ENCODE assay signal across 17 mouse cellular contexts in genomic region chr17:78283271-78283992, GRCm38 (mm10).
A peak's percentile ranks its signal among the peaks of the same experiment; 100 is the strongest.
DNase-seq lines count a peak whose midpoint lies in the region; ATAC-seq and TF ChIP-seq lines count a peak whose summit lies in the region.
"Had no signal": no experiment of that assay in that cellular context is flagged by ENCODE, and none has a peak within 500 bp of the region (broad histone marks: within the 10 kb centered on the region; RNA-seq: fewer than 3 reads in every experiment).

No protein-coding gene starts in this region.

- no peak for TF ChIP-seq POLR2A in heart, adult 2 months (IDR thresholded peaks at IDR 0.05; ENCODE audit: insufficient read depth, low read depth, low read length)

- 0 out of 2 replicates have a peak, but pooled peaks cover 6% of the 10 kb centered on the region for H3K4me1 ChIP-seq in embryonic facial prominence, embryonic 14.5 days (ENCODE audit: control insufficient read depth, insufficient read depth, low read length)
- peaks cover 34% of the 10 kb centered on the region for H3K4me1 ChIP-seq in embryonic facial prominence, embryonic 10.5 days
- peaks cover 9% of the 10 kb centered on the region for H3K4me1 ChIP-seq in heart, adult 2 months (ENCODE audit: control insufficient read depth, insufficient read depth, low read length)

- no peaks in the 10 kb centered on the region for H3K27me3 ChIP-seq in embryonic facial prominence, embryonic 14.5 days (replicated peaks; ENCODE audit: control insufficient read depth, insufficient read depth, low read length)
- H3K27me3 ChIP-seq in embryonic facial prominence, embryonic 10.5 days (replicated peaks; ENCODE audit: low read depth, poor library complexity, severe bottlenecking) = no peaks in the 10 kb centered on the region
- no peaks in the 10 kb centered on the region for H3K27me3 ChIP-seq in heart, adult 2 months (ENCODE audit: control insufficient read depth, insufficient read depth, low read length)
- H3K27me3 ChIP-seq: forebrain, embryonic 12.5 days; liver, embryonic 15.5 days; megakaryocyte, embryonic 14.5 days; stomach, embryonic 15.5 days had no signal

- intact Hi-C loops in heart, adult 2 months (cut with DNase I) = no loop called here

- no peak overlapping the region for H3K4me2 ChIP-seq in embryonic facial prominence, embryonic 14.5 days (ENCODE audit: low read depth, low read length)
- H3K4me2 ChIP-seq: forebrain, embryonic 12.5 days; heart, embryonic 12.5 days; liver, embryonic 15.5 days; stomach, embryonic 15.5 days had no signal

- H3K79me2 ChIP-seq in heart, adult 2 months (replicated peaks; ENCODE audit: control insufficient read depth, insufficient read depth, low read length) = no peaks in the 10 kb centered on the region

- H3K36me3 ChIP-seq in embryonic facial prominence, embryonic 14.5 days (ENCODE audit: control insufficient read depth, insufficient read depth, low read length) = 0 out of 2 replicates have a peak, but pooled peaks cover 3% of the 10 kb centered on the region
- H3K36me3 ChIP-seq in embryonic facial prominence, embryonic 10.5 days (replicated peaks) = peaks cover 12% of the 10 kb centered on the region; the same call in 1 of the 2 replicates
- peaks cover 2% of the 10 kb centered on the region; the same call in 1 of the 2 replicates for H3K36me3 ChIP-seq in heart, adult 2 months (ENCODE audit: control insufficient read depth, insufficient read depth, low read length)
- H3K36me3 ChIP-seq: forebrain, embryonic 12.5 days; heart, embryonic 12.5 days; liver, embryonic 15.5 days had no signal

- ATAC-seq in embryonic facial prominence, embryonic 14.5 days (ENCODE audit: low read depth) = no peak
- ATAC-seq: hindbrain, postnatal 0 days had no signal

- no peak overlapping the region for H3K4me3 ChIP-seq in embryonic facial prominence, embryonic 14.5 days (ENCODE audit: low read depth, low read length)
- H3K4me3 ChIP-seq in embryonic facial prominence, embryonic 10.5 days = no peak overlapping the region
- no peak overlapping the region for H3K4me3 ChIP-seq in heart, adult 2 months
- H3K4me3 ChIP-seq: forebrain, embryonic 12.5 days; heart, embryonic 12.5 days; liver, embryonic 15.5 days; megakaryocyte, embryonic 14.5 days; stomach, embryonic 15.5 days had no signal

- H3K9ac ChIP-seq in embryonic facial prominence, embryonic 14.5 days (ENCODE audit: low read depth, low read length) = no peak overlapping the region
- no peak overlapping the region for H3K9ac ChIP-seq in heart, adult 2 months (ENCODE audit: low read depth, low read length)
- H3K9ac ChIP-seq: forebrain, embryonic 12.5 days; heart, embryonic 12.5 days; liver, embryonic 15.5 days; stomach, embryonic 15.5 days had no signal

- no peak for TF ChIP-seq EP300 in heart, adult 2 months (IDR thresholded peaks at IDR 0.05; ENCODE audit: insufficient read depth, low read depth, low read length)

- WGBS in embryonic facial prominence, embryonic 14.5 days = 65% methylated on average over 11 of the region's 11 CpGs
- WGBS in embryonic facial prominence, embryonic 10.5 days = 76% methylated on average over 11 of the region's 11 CpGs
- WGBS in heart, adult 2 months = 89% methylated on average over 11 of the region's 11 CpGs

- H3K9me3 ChIP-seq in embryonic facial prominence, embryonic 14.5 days (ENCODE audit: control insufficient read depth, low read length) = no peaks in the 10 kb centered on the region
- H3K9me3 ChIP-seq in embryonic facial prominence, embryonic 10.5 days = no peaks in the 10 kb centered on the region
- H3K9me3 ChIP-seq: forebrain, embryonic 12.5 days; heart, embryonic 12.5 days; liver, embryonic 15.5 days; stomach, embryonic 15.5 days had no signal

- peak; percentile 71 for DNase-seq in embryonic facial prominence, embryonic 14.5 days (ENCODE audit: low spot score)
- DNase-seq in embryonic facial prominence, embryonic 10.5 days (ENCODE audit: low spot score) = no peak
- peak; percentile 5 for DNase-seq in thymus, postnatal 25 days
- DNase-seq in thymus, postnatal 10 days (ENCODE audit: low spot score in 2 of 2) = no peak
- peak; percentile 68 for DNase-seq in kidney, postnatal 14 days
- peak; percentile 83 for DNase-seq in testis, postnatal 14 days (ENCODE audit: low spot score)
- DNase-seq in heart, adult 2 months = no peak
- DNase-seq in ovary, postnatal 36 days (ENCODE audit: low spot score) = no peak
- DNase-seq: cerebellum, adult 9-11 months; heart, postnatal 36 days; thymus, postnatal 36 days had no signal

- no peak for TF ChIP-seq CTCF in heart, adult 2 months (IDR thresholded peaks at IDR 0.05)

- H3K27ac ChIP-seq in embryonic facial prominence, embryonic 14.5 days (replicated peaks; ENCODE audit: low read depth, low read length) = no peak overlapping the region
- no peak overlapping the region for H3K27ac ChIP-seq in embryonic facial prominence, embryonic 10.5 days (replicated peaks)
- H3K27ac ChIP-seq in heart, adult 2 months = no peak overlapping the region
- H3K27ac ChIP-seq: forebrain, embryonic 12.5 days; hindbrain, postnatal 0 days; liver, embryonic 15.5 days; stomach, embryonic 15.5 days had no signal

Comparison
In these comparisons a context has a peak if more than half of its experiments do, and no peak if none do; other contexts are left out.
1. DNase-seq: peak in embryonic facial prominence, embryonic 14.5 days (single experiment), thymus, postnatal 25 days (single experiment), kidney, postnatal 14 days (single experiment) and testis, postnatal 14 days (single experiment); none in embryonic facial prominence, embryonic 10.5 days (single experiment), thymus, postnatal 10 days (0 of 2), heart, adult 2 months (0 of 2) and ovary, postnatal 36 days (single experiment).